Mouse (Mus musculus): ENCODE results near the gene Ins2.

Ins2 gene

DNA sequence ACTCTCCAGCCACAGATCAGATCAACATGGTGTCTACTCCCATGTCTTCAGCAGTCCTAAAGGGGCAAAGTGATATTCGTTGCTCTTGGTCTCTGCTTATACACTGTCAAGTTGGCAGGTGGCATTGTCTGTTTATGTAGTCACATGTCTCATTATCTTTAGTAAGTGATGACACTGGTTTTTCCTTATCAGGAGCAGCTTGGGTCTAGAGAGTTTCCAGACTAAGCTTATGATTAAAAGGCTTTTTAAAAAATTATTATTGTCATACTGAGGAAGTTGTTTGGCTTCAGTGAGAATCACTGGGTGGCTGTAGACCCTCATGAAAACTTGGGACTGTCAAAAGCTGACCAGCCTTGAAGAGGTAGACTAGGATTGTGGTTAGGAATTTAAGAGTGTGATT, at the start of gene Ins2:
Gene Ins2, minus strand, starts transcription at position 101 of the 400 bp plus-strand sequence.
- no peak for DNase-seq

DNA sequence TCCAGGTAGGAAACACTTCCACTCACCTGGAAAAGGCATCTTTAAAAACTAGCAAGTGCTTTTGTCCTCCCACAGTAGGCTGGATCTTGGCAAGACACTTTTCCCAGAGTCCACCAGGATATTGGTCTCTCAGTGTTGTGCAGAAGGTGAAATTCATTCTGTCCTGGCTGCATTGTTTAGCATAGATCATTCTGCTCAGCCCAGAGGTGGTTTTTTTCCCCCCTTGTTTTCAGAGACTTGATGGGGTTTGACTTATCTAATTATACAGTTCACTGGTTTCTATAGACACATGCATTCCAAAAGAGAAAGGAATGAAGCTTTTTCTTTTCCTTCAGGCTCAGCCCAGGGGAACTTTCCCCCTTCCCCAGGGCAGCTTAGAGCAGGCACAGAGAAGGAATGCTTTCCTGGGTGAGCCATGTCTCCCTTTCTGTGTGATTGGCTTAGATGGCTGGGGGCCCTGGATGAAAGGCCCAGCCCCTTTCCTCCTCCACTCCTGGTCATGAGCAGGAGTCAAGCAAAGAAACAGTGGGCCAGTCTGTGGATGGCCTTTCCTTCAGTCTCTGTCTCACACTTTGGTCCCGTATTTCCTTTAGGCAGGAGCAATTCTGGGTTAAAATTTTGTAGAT, 49.6 kb upstream of the Ins2 start:
- DNase-seq: no peak

DNA sequence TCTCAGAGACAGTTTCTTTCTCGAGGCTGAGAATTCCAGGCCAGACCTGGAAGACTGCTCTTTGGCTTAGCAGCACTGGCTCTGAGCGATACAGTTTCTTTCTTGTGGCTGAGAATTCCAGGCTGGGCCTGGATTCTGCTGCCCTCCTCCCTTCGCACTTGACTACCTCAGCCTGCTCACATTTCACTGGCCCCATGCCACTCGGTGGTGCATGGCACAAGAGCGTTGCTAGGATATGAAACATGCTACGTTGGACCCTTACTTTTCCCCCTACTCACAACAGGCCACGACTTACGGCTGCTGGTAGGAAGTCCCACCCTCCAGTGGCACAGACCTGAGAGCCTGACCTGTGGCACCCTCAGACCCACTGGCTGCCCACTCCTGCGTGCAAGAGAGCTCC, 46.5 kb upstream of the Ins2 start:
- no peak for DNase-seq

DNA sequence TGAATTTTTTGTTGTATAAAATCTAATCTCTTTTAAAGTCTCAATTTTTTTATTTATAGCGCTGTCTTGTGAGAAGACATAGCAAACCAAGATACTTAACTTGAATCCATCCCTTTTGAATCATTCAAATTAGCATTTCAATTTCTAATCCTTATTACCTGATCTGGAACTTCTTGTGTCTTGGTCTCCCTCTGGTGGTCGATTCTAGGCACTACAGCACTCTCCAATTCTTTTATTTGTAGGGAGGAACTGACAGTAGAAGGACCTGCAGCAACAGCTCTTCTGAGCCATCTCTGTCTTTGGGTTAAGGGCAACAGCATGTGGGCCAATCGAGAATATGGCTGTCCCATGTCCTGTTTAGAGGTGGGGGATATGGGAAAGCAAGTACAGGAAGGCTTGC, 5.4 kb downstream of the Ins2 start:
- DNase-seq: peak; percentile 33

DNA sequence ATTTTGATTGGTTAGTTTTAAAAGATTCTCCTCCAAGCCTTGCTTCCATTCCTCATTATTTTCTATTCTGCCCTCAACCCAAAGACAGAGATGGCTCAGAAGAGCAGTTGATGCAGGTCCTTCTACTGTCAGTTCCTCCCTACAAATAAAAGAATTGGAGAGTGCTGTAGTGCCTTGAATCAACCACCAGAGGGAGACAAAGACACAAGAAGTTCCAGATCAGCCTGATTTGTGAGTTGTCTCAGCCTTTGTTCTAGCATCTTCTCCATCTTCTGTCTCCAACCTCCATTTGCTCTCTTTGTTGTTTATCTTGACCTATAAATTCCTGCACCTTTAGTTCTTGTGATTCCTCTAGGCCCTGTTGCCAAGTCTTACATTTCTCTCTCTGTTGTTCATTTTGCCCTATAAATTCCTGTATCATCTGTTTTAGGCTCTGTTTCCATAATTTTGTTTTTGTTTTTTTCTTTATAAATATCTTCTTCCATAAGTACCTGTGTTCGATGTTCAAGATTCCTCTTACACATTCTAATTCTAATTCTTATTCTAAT, 6.2 kb downstream of the Ins2 start:
- DNase-seq: peak; percentile 28

DNA sequence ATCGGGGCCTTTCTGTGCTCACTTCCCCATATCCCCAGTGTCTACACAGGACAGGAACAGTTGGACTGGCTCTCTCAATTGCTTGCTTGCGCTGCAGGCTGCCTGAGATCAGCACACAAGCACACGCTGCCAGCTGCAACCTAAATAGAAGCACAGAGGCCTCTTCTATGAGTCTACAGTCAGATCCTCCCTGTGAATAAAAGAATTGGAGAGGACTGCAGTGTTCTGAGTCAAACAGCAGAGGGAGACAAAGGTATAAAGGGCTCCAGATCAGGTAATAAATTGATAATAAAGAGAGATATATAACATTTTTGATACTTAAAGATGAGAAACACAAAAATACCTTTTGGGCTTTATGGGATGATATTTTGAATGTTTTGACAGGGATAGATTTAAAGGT, 17.2 kb downstream of the Ins2 start:
- no peak for DNase-seq

DNA sequence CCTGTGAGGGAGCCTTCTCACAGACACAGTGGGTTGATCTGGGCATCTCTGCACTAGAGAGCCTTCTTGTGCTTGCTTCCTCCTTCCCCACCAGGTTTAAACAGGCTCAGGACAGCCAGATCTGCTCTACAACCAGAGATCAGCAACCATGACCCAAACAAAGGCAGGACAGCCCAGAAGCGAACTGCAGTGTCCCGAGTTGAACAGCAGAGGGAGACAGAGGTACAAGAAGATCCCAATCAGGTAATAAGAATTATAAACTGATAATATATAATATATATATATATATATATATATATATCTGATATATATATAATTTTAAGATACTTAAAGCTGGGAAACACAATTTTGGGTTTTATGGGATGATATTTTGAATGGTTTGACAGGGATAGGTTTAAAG, 22.5 kb downstream of the Ins2 start:
- DNase-seq: peak; percentile 30

DNA sequence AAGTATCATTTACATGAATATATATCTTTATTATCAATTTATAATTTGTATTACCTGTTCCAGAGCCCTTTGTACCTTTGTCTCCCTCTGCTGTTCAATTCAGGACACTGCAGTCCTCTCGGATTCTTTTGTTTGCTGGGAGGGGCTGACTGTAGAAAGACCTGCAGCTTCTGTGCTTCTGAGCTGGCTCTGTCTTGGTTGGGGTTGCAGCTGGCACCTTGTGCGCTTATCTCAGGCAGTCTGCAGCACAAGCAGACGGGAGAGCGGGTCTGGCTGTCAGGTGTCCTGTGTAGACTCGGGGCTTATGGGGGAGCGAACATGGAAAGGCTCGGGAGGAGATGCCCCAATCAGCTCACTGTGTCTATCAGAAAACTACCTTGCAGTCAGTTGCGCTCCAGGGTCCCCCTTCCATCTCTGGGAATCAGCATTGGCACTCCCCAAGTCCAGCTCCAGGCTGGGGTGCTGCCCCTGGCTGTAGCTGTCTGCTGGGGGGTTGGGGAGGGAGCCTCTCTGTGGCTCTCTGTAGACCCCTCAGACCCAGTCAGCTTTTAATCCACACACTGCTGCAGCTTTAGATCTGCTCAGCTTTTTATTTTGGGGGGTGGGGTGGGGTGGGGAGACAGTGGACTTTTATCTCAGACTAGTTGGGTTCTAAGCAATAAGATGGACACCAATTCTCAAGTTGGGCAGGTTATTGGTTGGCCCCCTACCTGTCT, 28.2 kb downstream of the Ins2 start:
- peak; percentile 56 for DNase-seq

DNA sequence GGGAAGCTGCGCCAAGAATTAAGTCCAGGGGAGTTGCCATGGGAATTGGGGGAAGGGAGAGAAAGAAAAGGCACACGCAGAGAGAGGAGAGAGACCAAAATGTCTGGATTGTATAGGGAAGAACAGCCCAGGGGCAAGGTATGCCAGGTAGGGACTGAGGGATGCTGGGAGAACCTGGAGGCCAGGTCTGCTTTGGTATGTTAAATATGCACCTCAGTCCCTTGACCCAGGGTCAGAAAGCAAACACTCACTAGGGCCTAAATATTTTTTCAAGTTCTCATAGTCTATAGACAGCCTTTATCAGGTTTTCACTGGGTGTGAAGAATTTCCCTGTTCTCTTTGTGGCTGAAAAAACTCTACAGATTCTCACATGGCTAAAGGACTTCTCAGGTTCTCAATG, 36.3 kb downstream of the Ins2 start:
- no peak for DNase-seq

DNA sequence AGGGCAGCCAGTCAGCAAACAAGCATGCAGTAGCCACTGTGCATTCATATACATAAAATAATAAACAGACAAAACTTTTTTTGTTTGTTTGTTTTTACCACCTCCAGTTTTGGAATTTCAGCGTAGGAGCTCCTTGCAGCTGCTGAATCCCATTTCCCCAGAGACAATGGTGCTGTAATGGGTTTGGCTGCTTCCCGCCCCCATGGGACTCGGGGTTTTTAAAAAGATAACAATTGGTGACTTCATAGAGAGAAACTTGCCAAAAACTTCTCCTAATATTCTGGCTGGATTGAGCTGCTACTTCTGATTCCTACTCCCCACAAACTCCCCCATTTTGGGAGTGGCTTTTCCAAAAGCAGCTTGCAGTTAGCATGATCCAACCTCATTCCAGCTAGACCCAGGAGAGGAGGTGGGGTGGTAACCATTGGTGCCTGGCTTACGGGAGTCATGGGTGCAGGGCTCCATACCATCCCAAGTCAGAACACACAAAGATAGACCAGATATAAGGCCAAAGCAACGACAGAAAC, 43.8 kb downstream of the Ins2 start:
- no peak for DNase-seq

DNA sequence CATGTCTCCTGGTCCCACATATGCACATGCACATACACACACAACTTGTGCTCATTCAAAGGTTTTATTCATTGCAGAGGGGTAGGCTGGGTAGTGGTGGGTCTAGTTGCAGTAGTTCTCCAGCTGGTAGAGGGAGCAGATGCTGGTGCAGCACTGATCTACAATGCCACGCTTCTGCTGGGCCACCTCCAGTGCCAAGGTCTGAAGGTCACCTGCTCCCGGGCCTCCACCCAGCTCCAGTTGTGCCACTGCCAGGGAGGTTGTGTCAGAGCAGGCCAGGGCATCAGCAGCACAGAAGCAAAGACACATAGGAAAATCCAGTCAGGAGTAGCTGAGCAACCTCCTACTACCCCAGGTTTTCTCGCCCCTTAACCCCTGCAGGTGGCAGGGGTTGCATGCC, 64.6 kb downstream of the Ins2 start:
- DNase-seq: no peak

DNA sequence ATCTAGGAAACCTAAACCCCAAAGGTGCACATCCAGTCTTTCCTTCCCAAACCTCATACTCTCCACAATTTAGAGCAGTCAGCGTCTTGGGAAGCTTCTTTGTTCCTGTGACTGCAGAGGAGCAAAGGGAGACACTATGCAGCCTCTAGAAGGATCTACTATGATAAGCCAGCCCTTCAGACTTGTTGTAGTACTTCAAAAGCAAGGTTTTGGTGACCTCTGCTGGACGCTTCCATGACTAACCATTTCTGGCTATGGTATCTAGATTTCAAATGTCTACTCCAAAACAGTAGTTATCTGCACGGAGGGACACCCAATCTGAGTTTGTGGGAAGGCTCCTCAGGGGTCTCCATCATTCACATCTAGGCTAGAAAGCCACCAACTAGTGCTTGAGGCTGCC, 67.5 kb downstream of the Ins2 start:
- DNase-seq: no peak

DNA sequence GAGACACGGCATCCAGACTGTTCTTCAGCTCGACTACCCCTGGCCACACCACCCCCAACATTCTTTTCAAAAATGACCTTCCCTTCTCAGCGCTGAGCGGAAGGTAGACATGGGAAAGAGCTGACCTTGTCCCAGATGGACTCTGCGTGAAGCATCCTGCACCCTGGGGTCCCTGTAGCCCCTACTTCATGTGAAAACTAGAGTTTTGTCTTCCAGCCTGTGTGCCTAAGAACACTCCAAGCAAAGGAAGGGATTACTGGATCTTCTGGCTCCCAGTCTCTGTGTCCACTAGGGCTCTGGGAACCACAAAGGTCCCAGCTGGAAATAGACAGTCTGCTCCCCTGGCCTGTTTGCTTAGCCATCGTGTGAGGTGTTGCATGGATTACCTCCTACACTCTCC, 68.0 kb downstream of the Ins2 start:
- DNase-seq: no peak

DNA sequence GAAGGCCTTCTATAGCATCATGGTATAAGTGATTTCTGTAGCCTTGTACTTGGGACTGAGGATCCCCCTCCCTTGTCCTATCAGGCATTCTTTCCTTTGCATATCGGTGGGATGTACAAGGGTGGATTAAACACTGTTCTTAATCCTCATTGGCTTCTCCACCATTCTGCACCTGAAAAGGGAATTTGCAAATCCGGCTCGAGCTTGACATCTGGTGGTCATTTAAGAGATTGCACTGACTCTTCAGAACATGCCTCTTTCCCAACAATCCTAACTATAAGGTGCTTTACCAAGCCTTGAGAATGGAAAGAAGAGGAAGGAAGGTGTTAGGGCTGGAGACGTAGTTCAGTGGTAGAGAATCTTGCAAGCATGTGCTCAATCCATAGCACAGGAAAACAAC, 71.1 kb downstream of the Ins2 start:
- DNase-seq: peak; percentile 40

DNA sequence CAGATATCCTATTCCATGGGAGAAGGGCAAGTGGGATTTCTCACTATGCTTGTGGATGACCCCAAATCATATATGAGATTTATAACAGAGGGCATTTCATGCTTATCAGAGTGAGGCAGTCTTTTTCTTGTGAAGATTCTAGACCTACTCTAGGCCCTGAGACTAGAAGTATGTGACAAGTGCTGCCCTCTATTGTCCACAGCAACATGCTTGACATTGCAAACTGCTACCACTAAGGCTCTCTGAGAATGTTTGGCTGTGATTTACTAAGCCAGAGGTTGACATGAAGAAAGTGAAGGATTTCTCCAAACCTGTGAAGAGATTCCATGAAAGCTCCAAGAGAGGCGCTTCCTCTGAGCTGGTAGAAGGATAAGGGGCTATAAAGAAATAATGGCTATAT, 72.1 kb downstream of the Ins2 start:
- DNase-seq: no peak

DNA sequence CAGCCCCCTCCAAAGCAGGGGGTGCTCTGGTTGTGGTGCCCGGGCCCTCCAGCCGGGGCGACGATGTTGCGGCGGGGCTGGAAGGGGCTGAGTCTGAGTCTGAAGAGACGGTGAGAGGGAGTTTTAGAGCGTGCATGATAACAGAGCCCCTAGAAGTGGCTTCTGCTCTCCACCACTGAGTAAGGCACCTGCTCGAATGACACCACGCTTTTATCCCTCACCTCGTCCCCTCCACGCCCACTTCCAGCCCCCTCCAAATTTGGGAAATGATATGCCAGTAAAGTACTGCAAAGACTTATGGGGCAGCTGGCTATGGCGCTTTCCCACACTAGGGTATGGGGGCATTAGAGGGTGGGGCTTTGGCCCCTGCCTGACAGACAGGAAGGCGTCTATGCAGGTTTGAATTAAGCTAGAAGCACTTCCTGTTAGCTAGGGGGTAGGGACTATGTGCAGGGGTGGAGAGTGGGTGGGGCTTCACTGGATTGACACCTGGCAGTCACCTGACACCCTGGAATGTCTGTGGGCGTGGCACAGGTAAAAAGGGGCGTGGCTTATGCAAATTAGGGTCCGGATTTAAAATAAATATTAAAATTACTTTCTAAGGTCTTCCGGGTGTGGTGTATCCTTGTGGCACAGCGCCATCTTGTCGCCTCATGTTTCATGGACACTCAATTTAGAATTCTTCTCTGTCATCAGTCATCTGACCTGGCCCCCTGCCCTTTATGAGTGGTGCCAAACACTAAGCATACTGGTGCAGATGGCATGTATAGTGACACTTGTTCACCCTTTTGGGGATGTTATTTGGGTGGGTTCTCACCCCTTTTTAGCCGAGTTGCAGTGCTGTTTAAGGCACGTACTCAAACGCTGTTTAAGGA, 73.2 kb downstream of the Ins2 start, which contains the start of gene Gm49394:
Gene Gm49394, minus strand, starts transcription at position 192 of the 875 bp plus-strand sequence.
- no peak for DNase-seq

DNA sequence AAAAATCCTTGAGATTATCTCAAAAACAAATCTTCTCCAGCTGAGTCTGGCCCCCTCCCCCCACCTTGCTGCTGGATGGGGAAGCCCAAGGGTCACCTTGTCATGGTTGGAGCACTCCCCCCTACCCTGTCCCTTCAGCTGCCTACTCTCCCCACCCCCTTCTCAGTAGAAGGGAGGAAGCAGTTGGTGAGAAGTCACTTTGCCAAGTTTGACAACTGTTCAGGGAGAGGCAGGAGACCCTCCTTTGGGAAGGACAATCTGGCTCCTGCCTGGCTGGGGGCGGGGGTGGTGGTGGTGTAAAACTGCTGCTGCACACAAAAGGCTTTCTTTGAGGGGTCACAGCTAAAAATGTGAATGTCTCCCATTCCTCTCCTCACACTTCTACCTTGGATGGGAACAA, 74.9 kb downstream of the Ins2 start:
- no peak for DNase-seq

DNA sequence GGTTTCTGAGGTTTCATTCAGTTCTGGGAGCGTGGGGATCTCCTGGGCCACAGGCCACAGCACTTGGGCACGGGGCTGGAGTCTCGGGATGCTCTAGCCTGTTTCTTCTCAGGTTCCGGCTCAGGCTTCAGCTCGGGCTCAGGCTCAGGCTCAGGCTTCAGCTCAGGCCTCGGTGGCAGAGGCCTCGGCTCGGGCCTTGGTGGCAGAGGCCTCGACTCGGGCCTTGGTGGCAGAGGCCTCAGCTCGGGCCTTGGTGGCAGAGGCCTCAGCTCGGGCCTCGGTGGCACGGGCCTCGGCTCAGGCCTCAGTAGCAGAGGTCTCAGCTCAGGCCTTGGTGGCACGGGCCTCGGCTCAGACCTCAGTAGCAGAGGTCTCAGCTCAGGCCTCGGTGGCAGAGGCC, 75.7 kb downstream of the Ins2 start:
- DNase-seq: no peak

DNA sequence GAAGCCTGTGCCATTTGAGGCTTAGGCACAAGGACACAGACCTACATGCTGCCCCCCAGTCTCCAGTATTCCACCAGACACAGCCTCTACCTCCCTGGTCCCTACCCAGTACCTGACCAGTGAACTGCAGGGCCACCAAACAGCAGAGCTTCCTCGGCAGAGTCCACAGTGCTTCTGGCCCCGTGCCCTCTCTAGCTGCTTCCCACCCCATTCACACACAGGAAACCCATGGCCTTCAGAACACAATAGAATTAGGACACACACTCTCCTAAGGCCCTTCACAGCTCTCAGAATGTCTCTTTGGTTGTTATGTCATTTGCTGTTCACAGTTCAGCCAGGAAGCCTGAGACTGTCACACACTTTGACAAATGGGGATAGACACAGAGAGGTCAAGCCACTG, 76.5 kb downstream of the Ins2 start, which contains the start of gene Igf2:
Gene Igf2, minus strand, starts transcription at position 158 of the 400 bp plus-strand sequence.
- no peak for DNase-seq

DNA sequence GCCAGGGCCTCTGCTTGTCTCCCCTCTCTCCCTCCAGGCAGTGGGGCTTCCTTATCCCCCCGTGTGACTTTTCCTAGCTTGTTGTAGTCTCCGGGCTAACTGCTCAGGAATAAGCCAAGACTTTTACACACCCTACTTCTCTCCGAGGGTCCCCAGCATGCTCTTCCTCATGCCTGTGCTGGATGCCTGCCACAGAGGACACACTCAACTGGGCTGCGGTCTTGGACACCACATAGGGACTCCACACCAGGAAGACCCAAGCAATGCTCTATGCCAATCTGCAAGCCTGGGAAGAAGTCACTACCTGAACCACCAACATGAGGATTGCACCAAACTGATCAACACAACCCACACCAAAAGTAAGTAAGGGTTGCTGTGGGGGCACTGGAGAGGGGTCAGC, 77.1 kb downstream of the Ins2 start:
- DNase-seq: no peak

DNA sequence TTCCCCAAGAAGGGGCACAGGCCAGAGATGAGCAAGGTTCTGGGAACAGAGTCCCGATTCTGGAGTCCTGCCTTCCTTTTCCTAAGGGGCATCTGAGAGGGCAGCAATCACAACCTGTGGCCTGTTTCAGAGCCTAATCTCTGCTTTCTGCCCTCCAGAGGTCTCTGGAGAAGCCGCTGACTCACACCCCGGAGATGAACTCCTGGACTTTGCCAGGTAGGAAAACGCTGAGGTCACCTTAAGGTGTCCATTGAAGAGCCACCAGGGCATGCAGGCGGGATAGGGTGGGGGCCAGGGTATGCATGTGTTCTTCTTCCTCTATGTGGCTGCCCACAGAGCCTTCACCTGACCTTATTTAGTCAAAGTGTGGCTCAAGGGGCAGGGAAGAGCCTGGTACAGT, 77.8 kb downstream of the Ins2 start:
- DNase-seq: no peak

DNA sequence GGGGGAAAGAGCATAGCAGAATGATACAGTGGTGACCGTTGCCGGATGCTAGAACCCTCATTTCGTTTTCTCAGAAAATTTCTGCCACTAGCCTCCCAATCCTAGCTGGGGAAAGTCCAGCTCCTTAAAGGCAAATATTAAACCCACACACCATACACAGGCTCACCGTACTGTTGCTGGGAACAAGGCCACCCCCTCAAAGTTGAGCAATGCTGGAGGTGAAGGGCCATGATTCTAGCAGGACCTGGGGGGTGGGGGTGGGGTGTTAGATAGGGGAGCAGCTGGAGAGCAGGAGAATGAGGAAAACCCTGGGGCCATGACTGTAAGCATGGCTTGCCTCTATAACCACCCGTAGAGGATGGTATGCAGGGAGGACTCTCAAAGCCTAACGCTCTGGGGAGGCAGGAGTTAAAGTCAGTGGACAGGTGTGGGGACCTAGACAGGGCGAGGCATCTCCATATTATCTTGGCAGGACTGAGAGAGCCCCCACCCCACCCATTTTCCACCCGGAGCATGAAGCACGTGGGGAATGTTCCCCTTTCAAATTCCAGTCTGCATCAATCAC, 78.6 kb downstream of the Ins2 start:
- DNase-seq: no peak

DNA sequence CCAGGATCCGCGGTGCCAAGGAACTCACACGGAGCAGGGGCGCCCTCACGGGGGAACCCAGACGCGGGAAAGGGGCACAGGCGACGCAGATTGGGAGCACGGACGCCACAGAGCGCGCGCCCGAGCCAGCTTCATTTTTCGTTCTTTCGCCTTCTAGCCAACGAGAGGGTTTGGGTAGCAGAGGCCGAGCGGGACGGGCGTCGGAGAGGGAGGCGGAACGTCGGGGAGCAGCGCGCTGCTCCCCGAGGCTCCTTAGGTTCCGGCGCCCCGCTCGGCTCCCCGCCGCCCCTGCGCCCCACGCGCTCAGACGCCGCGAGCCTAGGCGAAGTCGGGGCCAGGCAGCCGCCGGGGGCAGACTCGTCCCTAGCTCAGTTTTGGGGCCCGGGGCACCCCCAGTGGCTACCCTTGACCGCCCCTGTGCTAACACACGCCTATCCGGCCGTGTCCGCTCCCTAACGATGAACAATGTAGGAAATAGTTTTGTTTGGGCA, 79.2 kb downstream of the Ins2 start:
- DNase-seq: no peak

All from thymus, postnatal 14 days (tissue).